Mouse (Mus musculus) lung, postnatal 25 days (tissue): ENCODE results near the gene Unc5c.

Source experiments
- DNase-seq: peaks from one replicate; pipeline ENCODE4 v3.0.0; 2022; ENCODE audit warnings: low spot score

Gene Unc5c

GRCm38 (mm10) chr3:141598936-141599335, 133.9 kb downstream of the Unc5c start:
- no peak for DNase-seq

- DNase-seq = no peak
These were observed 136.1 kb downstream of the Unc5c start for GRCm38 (mm10) chr3:141601072-141601549.

GRCm38 (mm10) chr3:141616718-141617117, 151.7 kb downstream of the Unc5c start:
- DNase-seq = no peak

GRCm38 (mm10) chr3:141618675-141619074, 153.7 kb downstream of the Unc5c start:
- no peak for DNase-seq

GRCm38 (mm10) chr3:141621496-141621895, 156.5 kb downstream of the Unc5c start:
- no peak for DNase-seq

- DNase-seq = no peak
These were observed 162.1 kb downstream of the Unc5c start for GRCm38 (mm10) chr3:141626935-141627638.

GRCm38 (mm10) chr3:141627639-141627977, 162.6 kb downstream of the Unc5c start:
- DNase-seq = no peak

GRCm38 (mm10) chr3:141629431-141629830, 164.4 kb downstream of the Unc5c start:
- DNase-seq = no peak

- DNase-seq = no peak
These were observed 172.9 kb downstream of the Unc5c start for GRCm38 (mm10) chr3:141637900-141638299.

- no peak for DNase-seq
These were observed 179.2 kb downstream of the Unc5c start for GRCm38 (mm10) chr3:141644264-141644663.

GRCm38 (mm10) chr3:141646588-141646987, 181.6 kb downstream of the Unc5c start:
- no peak for DNase-seq

- DNase-seq = no peak
These were observed 185.6 kb downstream of the Unc5c start for GRCm38 (mm10) chr3:141650658-141651057.

GRCm38 (mm10) chr3:141653915-141654314, 188.9 kb downstream of the Unc5c start:
- DNase-seq = no peak

GRCm38 (mm10) chr3:141659041-141659789, 194.2 kb downstream of the Unc5c start:
- DNase-seq = no peak

GRCm38 (mm10) chr3:141660065-141661062, 195.3 kb downstream of the Unc5c start:
- DNase-seq = peak; percentile 1

GRCm38 (mm10) chr3:141689113-141689512, 224.1 kb downstream of the Unc5c start:
- no peak for DNase-seq

- DNase-seq = no peak
These were observed 225.7 kb downstream of the Unc5c start for GRCm38 (mm10) chr3:141690676-141691075.

GRCm38 (mm10) chr3:141691418-141691817, 226.4 kb downstream of the Unc5c start:
- DNase-seq = no peak

- no peak for DNase-seq
These were observed 226.8 kb downstream of the Unc5c start for GRCm38 (mm10) chr3:141691846-141692245.

GRCm38 (mm10) chr3:141699177-141699576, 234.2 kb downstream of the Unc5c start:
- DNase-seq = no peak

GRCm38 (mm10) chr3:141701381-141701909, 236.4 kb downstream of the Unc5c start:
- no peak for DNase-seq

- no peak for DNase-seq
These were observed 246.6 kb downstream of the Unc5c start for GRCm38 (mm10) chr3:141711601-141712000.
